Mouse (Mus musculus): ENCODE results near the gene Ptma.

GRCm38 (mm10) chr1:86557872-86558271, 31.3 kb downstream of the Ptma start:
- TF ChIP-seq POLR2A (IDR thresholded peaks at IDR 0.05; ENCODE audit: control insufficient read depth, extremely low read depth, insufficient read depth, low read length, poor library complexity) (no peak), CTCF (IDR thresholded peaks at IDR 0.05; ENCODE audit: borderline replicate concordance, control insufficient read depth, extremely low read depth, insufficient read depth, low read length, poor library complexity) (no peak)

Data from thymus, adult 2 months (tissue).